In genomic region chr2:79256001-79256339, GRCm38 (mm10) we compare ENCODE assay signal across 7 mouse cellular contexts. TPM values are rescaled to one million over a fixed set of nuclear protein-coding genes. Genes with fewer than 3 reads are reported as not detected.
DNase-seq lines count a peak whose midpoint lies in the region; ATAC-seq and TF ChIP-seq lines count a peak whose summit lies in the region.

No protein-coding gene starts in this region.

- H3K4me2 ChIP-seq in embryonic facial prominence, embryonic 15.5 days (replicated peaks): peak overlapping the region; percentile 84
- peak overlapping the region; percentile 87 for H3K4me2 ChIP-seq in intestine, embryonic 16.5 days (ENCODE audit: low read depth, low read length)
- peak overlapping the region; percentile 88 for H3K4me2 ChIP-seq in neural tube, embryonic 13.5 days

- peak overlapping the region; percentile 70 for H3K4me3 ChIP-seq in lung, adult 2 months (replicated peaks; ENCODE audit: extremely low read depth, low read depth, low read length)
- peak overlapping the region; percentile 53 for H3K4me3 ChIP-seq in embryonic facial prominence, embryonic 15.5 days (replicated peaks)
- H3K4me3 ChIP-seq in intestine, embryonic 16.5 days (ENCODE audit: low read length): peak overlapping the region; percentile 51
- peak overlapping the region; percentile 49 for H3K4me3 ChIP-seq in neural tube, embryonic 13.5 days

- no peak; the same call in 1 of the 2 replicates for ATAC-seq in embryonic facial prominence, embryonic 15.5 days (ENCODE audit: insufficient number of reproducible peaks, low FRiP score, low TSS enrichment, low read depth)
- ATAC-seq in intestine, embryonic 16.5 days: no peak; the same call in 1 of the 2 replicates
- ATAC-seq in neural tube, embryonic 13.5 days (ENCODE audit: low read depth): peak; percentile 64

- no peak for TF ChIP-seq POLR2A in lung, adult 2 months (IDR thresholded peaks at IDR 0.05; ENCODE audit: borderline replicate concordance, extremely low read depth, low read depth, low read length)

- peaks cover 4% of the 10 kb centered on the region for H3K4me1 ChIP-seq in lung, adult 2 months (ENCODE audit: control insufficient read depth, insufficient read depth, low read length)
- H3K4me1 ChIP-seq in embryonic facial prominence, embryonic 15.5 days: peaks cover 19% of the 10 kb centered on the region
- H3K4me1 ChIP-seq in intestine, embryonic 16.5 days (ENCODE audit: control insufficient read depth, insufficient read depth, low read length): peaks cover 5% of the 10 kb centered on the region
- peaks cover 17% of the 10 kb centered on the region for H3K4me1 ChIP-seq in neural tube, embryonic 13.5 days (replicated peaks)

- no peaks in the 10 kb centered on the region for H3K36me3 ChIP-seq in embryonic facial prominence, embryonic 15.5 days
- H3K36me3 ChIP-seq in intestine, embryonic 16.5 days (ENCODE audit: control insufficient read depth, insufficient read depth, low read length): no peaks in the 10 kb centered on the region
- H3K36me3 ChIP-seq in neural tube, embryonic 13.5 days: no peaks in the 10 kb centered on the region

- no peak for TF ChIP-seq CTCF in lung, adult 2 months (IDR thresholded peaks at IDR 0.05; ENCODE audit: insufficient read depth, low read length)

- WGBS in lung, adult 2 months: 14% methylated on average over 7 of the region's 7 CpGs
- 6% methylated on average over 7 of the region's 7 CpGs for WGBS in embryonic facial prominence, embryonic 15.5 days
- 19% methylated on average over 7 of the region's 7 CpGs for WGBS in intestine, embryonic 16.5 days
- WGBS in neural tube, embryonic 13.5 days: 11% methylated on average over 7 of the region's 7 CpGs

- H3K9ac ChIP-seq in embryonic facial prominence, embryonic 15.5 days: peak overlapping the region; percentile 33
- H3K9ac ChIP-seq in intestine, embryonic 16.5 days (ENCODE audit: low read depth, low read length): peak overlapping the region; percentile 60
- peak overlapping the region; percentile 73 for H3K9ac ChIP-seq in neural tube, embryonic 13.5 days

- H3K27ac ChIP-seq in embryonic facial prominence, embryonic 15.5 days (replicated peaks): peak overlapping the region; percentile 66
- peak overlapping the region; percentile 61 for H3K27ac ChIP-seq in intestine, embryonic 16.5 days (ENCODE audit: low read length)
- H3K27ac ChIP-seq in neural tube, embryonic 13.5 days (replicated peaks): 0 out of 2 replicates have a peak overlapping the region, but pooled peaks have one; percentile 49

- no peaks in the 10 kb centered on the region for H3K27me3 ChIP-seq in embryonic facial prominence, embryonic 15.5 days
- H3K27me3 ChIP-seq in intestine, embryonic 16.5 days (replicated peaks; ENCODE audit: control insufficient read depth, insufficient read depth, low read length): no peaks in the 10 kb centered on the region; the same call in 1 of the 2 replicates
- peaks cover 11% of the 10 kb centered on the region; the same call in 1 of the 2 replicates for H3K27me3 ChIP-seq in neural tube, embryonic 13.5 days

- no peak for DNase-seq in lung, adult 2 months
- no peak for DNase-seq in lung, postnatal 14 days
- no peak for DNase-seq in gastrocnemius, adult 8-10 months (ENCODE audit: low spot score in 2 of 2)
- no peak for DNase-seq in right cerebral cortex, postnatal 10 days (ENCODE audit: low spot score in 2 of 2)

- H3K9me3 ChIP-seq in embryonic facial prominence, embryonic 15.5 days (replicated peaks): no peaks in the 10 kb centered on the region
- H3K9me3 ChIP-seq in intestine, embryonic 16.5 days (ENCODE audit: control insufficient read depth, low read length): no peaks in the 10 kb centered on the region
- no peaks in the 10 kb centered on the region for H3K9me3 ChIP-seq in neural tube, embryonic 13.5 days

RNA-seq across cellular contexts. Expression of gene Itga4, which starts 0.7 kb away (rescaled TPM):
- 4.1 and 7.1 TPM in 2 replicates for polyA plus RNA-seq in lung, adult 2 months (2012; rRNA removed)
- polyA plus RNA-seq in embryonic facial prominence, embryonic 15.5 days (2015; fragmentation: Nextera tagmentation; extraction: Ambion mirVana): 11.1 and 14.7 TPM in 2 replicates
- 2.9 and 3.2 TPM in 2 replicates for polyA plus RNA-seq in intestine, embryonic 16.5 days (2015; fragmentation: Nextera tagmentation; extraction: Ambion mirVana)
- 5.4 and 5.5 TPM in 2 replicates for polyA plus RNA-seq in neural tube, embryonic 13.5 days (2015; fragmentation: Nextera tagmentation; extraction: Ambion mirVana)
- total RNA-seq in gastrocnemius, adult 8-10 months (2022): 1 to 10 TPM; 4.6 to 7.2 (median 5.8) TPM
